Mouse (Mus musculus) embryonic fibroblast, embryonic 13.5 days (primary cell): ENCODE data around the gene Il17ra. TPM values are rescaled to one million over a fixed set of nuclear protein-coding genes. Genes with fewer than 3 reads are reported as not detected.

Experiments used
- H3K27ac ChIP-seq: 2 replicates; pipeline ENCODE4 v1.5.1; 2012; ENCODE audit warnings: low read length, control low read depth, inconsistent platforms; ENCODE audit not compliant: insufficient read depth
- H3K4me1 ChIP-seq: 2 replicates; pipeline ENCODE4 v1.6.1; 2011; ENCODE audit warnings: low read length; ENCODE audit not compliant: control insufficient read depth, insufficient read depth
- H3K4me3 ChIP-seq: 2 replicates; pipeline ENCODE4 v1.5.1; 2011; ENCODE audit warnings: mild to moderate bottlenecking, control low read depth, low read length; ENCODE audit not compliant: insufficient read depth
- CTCF ChIP-seq: IDR thresholded peaks from 2 replicates; pipeline ENCODE4 v1.5.1; 2011; ENCODE audit warnings: mild to moderate bottlenecking, control low read depth, low read length, moderate library complexity, borderline replicate concordance; ENCODE audit not compliant: insufficient read depth
- POLR2A ChIP-seq: IDR thresholded peaks from 2 replicates; pipeline ENCODE4 v1.6.1; 2011; ENCODE audit warnings: low read depth, mild to moderate bottlenecking, control low read depth, low read length, moderate library complexity
- polyA plus RNA-seq: library from polyadenylated mRNA; stranded (reverse); fragments of >200 nt; gene quantifications from 2 replicates; pipeline ENCODE4 v1.2.4, GENCODE M21; 2011; ENCODE audit warnings: low read depth; ENCODE audit not compliant: missing spikeins, insufficient read length

Il17ra gene
- polyA plus RNA-seq, 1 experiment, result 13.3 TPM

DNA sequence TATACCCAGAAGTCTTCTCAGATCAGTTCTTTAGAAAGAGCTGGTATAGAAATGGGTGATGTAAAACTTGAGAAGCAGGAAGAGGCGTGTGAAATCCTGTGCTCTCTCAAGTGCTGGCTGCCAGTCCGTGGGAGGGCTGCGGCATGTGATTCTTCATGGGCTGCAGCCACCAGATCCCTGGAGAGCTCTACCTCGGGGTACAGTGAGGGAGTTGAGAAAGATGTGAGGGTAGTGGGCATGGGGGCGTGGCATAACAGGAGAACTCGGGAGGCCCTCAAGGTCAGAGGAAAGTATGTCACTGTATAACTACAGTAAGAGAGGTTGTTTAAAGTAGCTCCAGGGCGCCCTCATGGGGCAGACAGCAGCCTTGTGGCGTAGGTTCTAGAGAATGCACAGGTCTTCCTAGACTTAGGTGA lies 20.2 kb downstream of the Il17ra start:
- TF ChIP-seq CTCF (0 out of 2 replicates have a peak, but pooled peaks have one; percentile 22), POLR2A (no peak)
- H3K4me3 ChIP-seq, result no peak overlapping the region
- H3K27ac ChIP-seq, result peak overlapping the region; percentile 70
- peaks cover 14% of the 10 kb centered on the region; the same call in 1 of the 2 replicates for H3K4me1 ChIP-seq

DNA sequence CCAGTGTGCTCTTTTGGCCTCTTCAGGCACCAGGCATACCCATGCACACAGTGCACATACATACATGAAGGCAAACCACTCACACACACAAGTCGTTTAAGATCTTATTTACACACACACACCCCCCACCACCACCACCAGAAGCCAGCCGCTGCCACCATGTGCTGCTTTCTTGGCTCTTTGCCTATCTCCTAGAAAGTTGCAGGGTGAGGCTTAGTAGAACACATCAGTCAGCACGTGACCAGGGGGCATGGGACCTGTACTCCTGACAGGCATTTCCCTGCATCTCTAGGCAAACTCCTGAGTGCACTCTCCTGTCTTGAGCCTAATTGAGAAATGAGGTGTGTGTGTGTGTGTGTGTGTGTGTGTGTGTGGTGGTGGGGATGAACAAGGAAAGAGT lies 22.0 kb downstream of the Il17ra start:
- H3K4me3 ChIP-seq, result no peak overlapping the region
- peaks cover 22% of the 10 kb centered on the region for H3K4me1 ChIP-seq
- no peak overlapping the region for H3K27ac ChIP-seq
- no peak for TF ChIP-seq POLR2A
- TF ChIP-seq CTCF, result no peak

DNA sequence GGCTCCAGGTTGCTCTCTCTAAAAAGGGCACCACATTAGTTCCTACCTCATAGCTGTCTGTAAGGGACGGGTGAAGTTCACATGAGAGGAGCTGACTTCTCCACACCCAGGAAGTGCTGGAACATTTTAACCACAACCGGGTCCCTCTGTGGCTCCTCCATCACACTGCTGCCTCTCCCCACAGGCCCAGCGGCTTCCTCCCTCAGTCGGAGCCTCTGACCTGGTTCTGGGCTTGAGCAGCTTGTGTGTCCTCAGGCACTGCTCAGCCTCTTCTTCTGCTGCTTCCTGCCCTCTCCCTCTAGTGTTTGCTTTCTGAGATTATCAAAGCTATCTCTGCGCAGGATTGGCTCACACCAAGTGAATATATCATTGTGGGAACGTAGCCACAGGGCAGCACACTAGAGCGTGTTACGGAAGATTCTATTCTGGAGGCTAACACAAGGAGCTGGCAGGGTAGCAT lies 23.0 kb downstream of the Il17ra start:
- Histone ChIP-seq H3K4me3 (no peak overlapping the region), H3K4me1 (peaks cover 22% of the 10 kb centered on the region), H3K27ac (no peak overlapping the region)
- TF ChIP-seq CTCF, result no peak
- no peak for TF ChIP-seq POLR2A

DNA sequence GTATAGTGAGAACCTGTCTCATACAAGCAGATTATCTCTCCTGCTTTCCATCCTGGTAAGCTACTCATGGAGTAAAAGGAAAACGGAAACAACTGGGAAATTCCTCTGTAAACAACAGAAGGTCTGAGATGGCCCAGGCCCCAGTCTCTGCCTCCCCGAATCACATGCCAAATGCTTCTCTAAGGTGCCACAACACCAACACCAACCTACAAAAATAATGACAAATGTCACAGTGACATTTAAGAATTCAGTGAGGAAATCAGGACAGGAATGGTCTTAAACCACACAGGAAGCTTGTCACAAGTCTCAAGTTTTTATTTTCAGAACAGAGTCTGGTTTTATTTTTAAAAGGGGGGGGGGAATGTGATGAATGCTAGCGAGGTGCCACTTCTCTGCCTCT lies 25.6 kb downstream of the Il17ra start:
- Histone ChIP-seq H3K4me1 (peaks cover 13% of the 10 kb centered on the region), H3K27ac (no peak overlapping the region), H3K4me3 (no peak overlapping the region)
- TF ChIP-seq POLR2A (no peak), CTCF (no peak)

DNA sequence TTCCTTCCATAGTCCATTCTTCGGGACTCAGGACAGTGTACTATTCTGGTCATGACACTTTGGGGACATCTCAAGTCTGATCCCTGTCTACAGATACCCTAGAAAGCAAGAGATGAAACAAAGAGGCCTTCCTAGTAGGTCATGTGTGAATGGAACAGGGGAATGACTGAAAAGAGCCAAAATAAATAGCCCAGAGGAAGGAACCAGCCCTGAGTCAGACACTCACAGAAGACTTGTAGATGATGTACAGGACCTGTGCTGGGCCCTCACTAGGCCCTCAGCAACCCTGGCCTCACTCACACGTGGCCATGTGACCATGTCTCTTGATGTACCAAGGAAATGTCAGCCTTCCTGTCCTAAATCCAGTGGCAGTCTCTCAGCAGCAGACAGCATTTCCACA lies 26.4 kb downstream of the Il17ra start:
- H3K4me1 ChIP-seq, result peaks cover 9% of the 10 kb centered on the region; the same call in 1 of the 2 replicates
- H3K27ac ChIP-seq, result no peak overlapping the region
- no peak overlapping the region for H3K4me3 ChIP-seq
- TF ChIP-seq POLR2A (no peak), CTCF (no peak)

DNA sequence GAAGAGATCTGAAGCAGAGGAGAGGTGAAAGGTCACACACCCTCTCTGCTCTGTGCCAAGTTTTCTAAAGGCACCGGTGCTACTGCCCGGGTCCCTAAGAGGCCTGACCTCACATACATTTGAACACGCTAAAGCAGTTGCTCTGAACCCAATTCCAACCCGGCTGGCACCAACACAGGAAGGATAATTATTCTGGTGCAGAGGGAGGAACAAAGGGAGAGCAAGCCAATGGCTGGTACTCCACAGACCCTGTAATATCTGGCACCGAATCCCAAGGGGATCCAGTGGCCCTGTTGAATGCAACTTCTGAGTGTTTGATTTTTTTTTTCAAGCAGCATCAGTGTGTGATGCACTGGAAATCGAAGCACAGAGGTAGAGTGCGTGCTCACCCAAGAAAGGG lies 28.0 kb downstream of the Il17ra start:
- Histone ChIP-seq H3K4me3 (no peak overlapping the region), H3K27ac (no peak overlapping the region), H3K4me1 (peaks cover 9% of the 10 kb centered on the region; the same call in 1 of the 2 replicates)
- no peak for TF ChIP-seq CTCF
- TF ChIP-seq POLR2A, result no peak

DNA sequence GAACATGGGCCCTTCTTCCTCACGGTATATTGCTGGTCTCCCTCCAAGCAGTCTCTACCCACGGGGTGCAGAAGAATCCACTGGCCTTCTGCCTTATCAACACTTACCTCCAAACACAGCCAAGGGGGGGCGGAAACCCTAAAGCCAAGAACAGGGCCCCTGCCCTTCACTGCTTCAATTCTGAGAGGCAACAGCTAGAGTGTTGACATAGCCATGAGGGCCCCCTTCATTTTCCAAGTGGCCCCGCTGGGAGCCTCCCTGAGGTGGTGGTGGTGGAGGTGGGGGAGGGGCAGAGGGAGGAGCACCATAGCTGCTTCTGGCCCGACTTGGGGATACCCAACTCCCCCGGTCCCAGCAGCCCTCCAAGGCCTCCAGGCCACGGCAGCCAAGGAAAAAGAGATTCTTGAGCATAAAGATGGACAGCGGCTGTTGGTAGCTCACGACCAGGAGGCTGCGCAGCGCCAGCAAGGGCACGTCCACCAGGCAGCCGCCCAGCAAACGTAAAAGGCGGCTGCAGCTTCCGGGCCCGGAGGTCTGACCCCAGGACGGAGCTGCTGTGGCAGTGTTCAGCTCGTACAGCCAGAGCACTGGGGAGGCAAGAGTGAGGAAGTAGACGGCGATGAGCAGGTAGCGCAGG lies 28.9 kb downstream of the Il17ra start:
- no peak for TF ChIP-seq CTCF
- Histone ChIP-seq H3K27ac (no peak overlapping the region), H3K4me3 (no peak overlapping the region), H3K4me1 (peaks cover 9% of the 10 kb centered on the region; the same call in 1 of the 2 replicates)

DNA sequence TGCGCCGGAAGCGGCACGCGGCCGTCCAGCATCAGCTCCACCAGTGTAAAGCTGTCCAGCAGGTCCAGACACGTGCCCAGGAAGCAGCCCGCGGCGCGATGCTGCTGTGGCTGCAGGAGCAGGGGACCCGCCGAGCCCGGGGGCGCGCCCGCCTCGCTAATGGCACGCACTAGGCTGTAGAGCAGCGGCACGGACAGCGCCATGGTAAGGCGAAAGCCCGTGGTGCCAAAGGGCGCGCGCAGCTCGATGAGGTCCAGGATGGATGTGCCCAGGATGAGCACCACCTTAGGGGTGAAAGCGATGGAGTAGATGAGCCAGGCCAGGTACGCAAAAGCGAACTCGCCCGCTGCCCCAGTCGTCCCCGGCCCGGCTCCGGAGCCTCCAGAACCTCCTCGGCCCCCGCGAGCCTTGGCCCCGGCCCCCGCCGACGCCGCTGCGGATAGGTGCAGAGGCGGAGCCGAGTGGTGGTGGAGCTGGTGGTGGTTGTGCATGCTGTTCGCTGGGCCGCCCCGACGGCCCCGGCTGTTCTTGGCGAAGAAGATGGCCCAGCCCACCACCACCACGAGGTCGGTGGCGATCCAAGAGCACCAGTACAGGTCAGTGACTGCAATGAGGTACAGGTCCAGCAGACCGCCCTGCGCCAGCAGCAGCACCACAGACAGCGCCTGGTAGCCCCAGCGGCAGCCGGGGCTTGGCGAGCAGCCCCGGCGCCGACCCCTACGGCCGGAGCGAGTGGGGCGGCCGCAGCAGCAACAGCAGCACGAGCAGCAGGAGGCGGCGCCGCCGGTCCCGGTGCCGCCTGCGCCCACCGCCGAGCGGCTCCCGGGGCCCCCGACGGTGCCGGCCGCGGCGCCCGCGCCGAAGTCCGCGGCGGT lies 29.7 kb downstream of the Il17ra start:
- no peak overlapping the region; the same call in 1 of the 2 replicates for H3K4me3 ChIP-seq
- TF ChIP-seq POLR2A (no peak), CTCF (no peak)

DNA sequence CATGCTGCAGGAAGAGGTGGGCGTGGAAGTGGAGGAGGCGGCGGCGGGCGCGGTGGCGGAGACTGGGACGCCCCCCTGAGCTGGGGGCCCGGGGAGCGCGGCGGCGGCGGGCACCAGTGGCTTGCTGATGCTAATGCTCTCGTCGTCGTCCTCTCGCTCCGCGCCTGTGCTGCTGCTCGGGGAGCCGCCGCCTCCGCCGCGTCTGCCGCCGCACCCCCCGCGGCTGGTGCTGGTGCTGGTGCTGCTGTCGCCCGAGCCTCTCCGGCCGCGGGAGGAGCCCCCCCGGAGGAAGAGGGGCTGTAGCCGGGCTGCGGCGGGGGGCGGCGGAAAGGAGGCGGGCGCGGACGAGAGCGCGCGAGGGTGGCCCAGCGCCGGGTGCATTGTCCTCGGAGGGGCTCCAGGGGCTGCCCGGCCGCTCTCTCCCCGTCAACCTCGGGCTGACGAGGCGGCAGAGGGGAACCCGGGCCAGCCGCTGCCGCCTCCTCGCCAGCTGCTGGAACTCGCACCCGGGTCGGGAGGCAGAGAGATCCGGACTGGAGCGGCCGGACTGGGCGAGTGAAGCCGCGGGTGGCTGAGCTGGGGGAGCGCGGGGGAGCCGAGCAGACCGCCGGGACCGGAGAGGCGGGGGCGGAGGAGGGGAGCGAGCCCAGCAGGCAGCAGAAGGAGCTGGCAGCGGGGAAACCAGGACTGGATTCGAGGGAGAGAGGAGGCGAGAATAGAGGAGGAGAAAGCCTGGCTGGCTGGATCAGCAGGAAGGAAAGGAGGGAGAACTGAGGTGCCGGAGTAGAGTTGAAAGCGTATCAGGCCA lies 30.5 kb downstream of the Il17ra start, which contains the start of gene Tmem121b:
TSS of gene Tmem121b (minus strand) at position 434 of the 808 bp plus-strand sequence.
- Histone ChIP-seq H3K4me1 (peaks cover 6% of the 10 kb centered on the region; the same call in 1 of the 2 replicates), H3K27ac (no peak within 1 kb of the TSS), H3K4me3 (peak within 1 kb of the TSS; percentile 15; the same call in 1 of the 2 replicates)
- TF ChIP-seq POLR2A, result no peak
- TF ChIP-seq CTCF, result no peak

More for the DNA sequence above, 29.7 kb downstream of the Il17ra start:
- Histone ChIP-seq H3K4me1 (peaks cover 9% of the 10 kb centered on the region; the same call in 1 of the 2 replicates), H3K27ac (no peak overlapping the region)

DNA sequence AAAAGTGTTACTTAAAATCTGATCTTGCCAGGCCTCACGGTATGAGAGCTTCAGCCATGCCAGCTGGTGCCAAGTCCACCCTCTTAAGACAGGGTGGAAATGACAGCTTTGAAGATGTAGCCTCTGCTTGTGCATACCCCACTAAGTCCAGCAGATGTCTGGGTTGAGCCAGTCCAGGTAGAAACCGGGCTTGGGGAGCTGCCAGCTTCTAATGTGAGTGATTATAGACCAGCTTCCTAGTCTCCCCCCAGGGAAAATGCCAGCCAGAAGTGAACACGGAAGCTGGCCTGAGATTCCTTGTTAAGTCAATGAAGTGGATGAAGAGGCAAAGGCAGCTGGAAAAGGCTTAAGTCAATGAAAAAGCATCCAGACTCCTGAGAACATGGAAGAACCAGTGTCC lies 33.5 kb downstream of the Il17ra start:
- Histone ChIP-seq H3K4me1 (no peaks in the 10 kb centered on the region), H3K4me3 (no peak overlapping the region), H3K27ac (no peak overlapping the region)
- TF ChIP-seq POLR2A (no peak), CTCF (no peak)
